Mouse (Mus musculus) lung, adult 2 months (tissue): ENCODE data around the gene Rnf111.
"Not testable (repeated sequence)": the region's sequence is repeated elsewhere in the genome, so short reads cannot be mapped to it uniquely, and the experiment has no call there.

ENCODE experiments used
- CTCF ChIP-seq: fragments of 200-500 bp; IDR thresholded peaks from 2 replicates; pipeline ENCODE4 v1.5.1; 2011; ENCODE audit warnings: mild to moderate bottlenecking, low read length, control low read depth; ENCODE audit not compliant: insufficient read depth
- POLR2A ChIP-seq: fragments of 200-500 bp; IDR thresholded peaks from 2 replicates; pipeline ENCODE4 v1.6.1; 2011; ENCODE audit warnings: low read depth, mild to moderate bottlenecking, control low read depth, low read length, borderline replicate concordance; ENCODE audit errors: extremely low read depth

DNA sequence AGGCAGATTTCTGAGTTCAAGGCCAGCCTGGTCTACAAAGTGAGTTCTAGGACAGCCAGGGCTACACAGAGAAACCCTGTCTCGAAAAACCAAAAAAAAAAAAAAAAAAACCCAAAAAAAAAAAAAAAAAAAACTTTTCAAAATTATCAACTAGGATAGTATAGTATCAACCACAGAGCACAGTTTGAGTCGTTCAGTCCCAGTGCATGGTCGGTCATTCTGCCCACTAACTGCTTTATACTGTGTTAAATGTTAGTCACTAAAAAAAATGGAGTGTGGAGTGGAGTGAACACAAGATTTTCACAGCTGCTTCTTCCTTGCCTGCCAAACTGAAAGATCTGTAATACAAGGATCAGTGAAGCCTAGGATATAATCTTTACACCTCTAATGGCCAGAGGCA, 43.1 kb upstream of the Rnf111 start:
- TF ChIP-seq CTCF, POLR2A: not testable (repeated sequence)
